In genomic region chr3:58517258-58517657, GRCm38 (mm10) we compare ENCODE assay signal across 12 mouse cellular contexts. TPM values are rescaled to one million over a fixed set of nuclear protein-coding genes. Genes with fewer than 3 reads are reported as not detected.
DNase-seq lines count a peak whose midpoint lies in the region; ATAC-seq and TF ChIP-seq lines count a peak whose summit lies in the region.
"Had no signal": no experiment of that assay in that cellular context is flagged by ENCODE, and none has a peak within 500 bp of the region (broad histone marks: within the 10 kb centered on the region; RNA-seq: fewer than 3 reads in every experiment).

No protein-coding gene starts in this region.

- DNase-seq in thymus, adult 2 months, result no peak
- no peak for DNase-seq in thymus, postnatal 0 days (ENCODE audit: low spot score)
- peak; percentile 94 for DNase-seq in splenic B cell, adult 2 months (ENCODE audit: low read depth, low spot score)
- no peak for DNase-seq in ovary, postnatal 36 days (ENCODE audit: low spot score)
- no peak for DNase-seq in cerebellum, postnatal 4 days (ENCODE audit: low spot score in 2 of 2)
- DNase-seq: adrenal gland, postnatal 10 days; heart, postnatal 4 days had no signal

- no peak for TF ChIP-seq POLR2A in thymus, adult 2 months (IDR thresholded peaks at IDR 0.05; ENCODE audit: control insufficient read depth, extremely low read depth, insufficient read depth, low read length, poor library complexity)
- TF ChIP-seq POLR2A in bone marrow macrophage, adult 2 months (IDR thresholded peaks at IDR 0.05; ENCODE audit: borderline replicate concordance, low read depth, low read length), result no peak

- H3K4me1 ChIP-seq in thymus, adult 2 months (replicated peaks; ENCODE audit: control insufficient read depth, insufficient read depth, low read length), result peaks cover 6% of the 10 kb centered on the region; the same call in 1 of the 2 replicates
- peaks cover 54% of the 10 kb centered on the region for H3K4me1 ChIP-seq in bone marrow macrophage, adult 2 months (ENCODE audit: control insufficient read depth, insufficient read depth, low read length)

- peak; percentile 33 for ATAC-seq in monocyte, adult 5-6 weeks (replicated peaks; ENCODE audit: insufficient number of reproducible peaks, low FRiP score, low TSS enrichment, poor library complexity, severe bottlenecking)
- no peak for ATAC-seq in erythroblast, adult 5-6 weeks (replicated peaks; ENCODE audit: low FRiP score, poor library complexity, severe bottlenecking)
- ATAC-seq: intestine, postnatal 0 days had no signal

- H3K27ac ChIP-seq in thymus, adult 2 months (ENCODE audit: control insufficient read depth, insufficient read depth, low read length), result peak overlapping the region; percentile 44; the same call in 1 of the 2 replicates
- peak overlapping the region; percentile 88 for H3K27ac ChIP-seq in bone marrow macrophage, adult 2 months (ENCODE audit: insufficient read depth, low read depth, low read length)
- H3K27ac ChIP-seq: left cerebral cortex, adult 2 months had no signal

- no peak for TF ChIP-seq CTCF in thymus, adult 2 months (IDR thresholded peaks at IDR 0.05; ENCODE audit: borderline replicate concordance, control insufficient read depth, extremely low read depth, insufficient read depth, low read length, poor library complexity)
- 0 out of 2 replicates have a peak, but pooled peaks have one; percentile 6 for TF ChIP-seq CTCF in bone marrow macrophage, adult 2 months (IDR thresholded peaks at IDR 0.05; ENCODE audit: low read depth, low read length)

- WGBS in thymus, adult 2 months, result 19% methylated on average over 5 of the region's 5 CpGs

- no peaks in the 10 kb centered on the region for H3K27me3 ChIP-seq in thymus, adult 2 months (ENCODE audit: control insufficient read depth, insufficient read depth, low read length)
- no peaks in the 10 kb centered on the region for H3K27me3 ChIP-seq in splenic B cell, adult 2 months (ENCODE audit: control insufficient read depth, insufficient read depth, low read length, poor library complexity, severe bottlenecking)

- no peaks in the 10 kb centered on the region for H3K36me3 ChIP-seq in thymus, adult 2 months (ENCODE audit: control insufficient read depth, insufficient read depth, low read length)
- H3K36me3 ChIP-seq in splenic B cell, adult 2 months (ENCODE audit: control insufficient read depth, insufficient read depth, low read length, poor library complexity, severe bottlenecking), result peaks cover 12% of the 10 kb centered on the region

- no peak overlapping the region for H3K4me3 ChIP-seq in thymus, adult 2 months (ENCODE audit: control insufficient read depth, insufficient read depth, low read length)
- H3K4me3 ChIP-seq in bone marrow macrophage, adult 2 months (ENCODE audit: insufficient read depth, low read length), result no peak overlapping the region
- H3K4me3 ChIP-seq: left cerebral cortex, adult 2 months had no signal

RNA-seq across cellular contexts. Expression of gene Eif2a, which starts 8.4 kb away (rescaled TPM):
- 13.0 and 14.1 TPM in 2 replicates for polyA plus RNA-seq in thymus, adult 2 months (2012; rRNA removed)
- polyA plus RNA-seq in thymus, postnatal 0 days (2015; fragmentation: Nextera tagmentation; extraction: Ambion mirVana), result 46.6 and 46.7 TPM in 2 replicates
- polyA plus RNA-seq in bone marrow macrophage, adult 2 months (2012; ENCODE audit: insufficient read depth, insufficient read length, missing spikeins), result 102 and 111 TPM in 2 replicates
- 52.9 to 62.9 TPM (median 60.4 TPM) in 3 replicates for total RNA-seq in monocyte, adult 5-6 weeks (2017)
- 53.5 and 72.8 TPM in 2 replicates for total RNA-seq in erythroblast, adult 5-6 weeks (2015; ENCODE audit: low replicate concordance)
- total RNA-seq in erythroblast, adult 5-6 weeks (2017; ENCODE audit: low replicate concordance), result 20.9 and 26.5 TPM in 2 replicates

RNA-seq across cellular contexts. Expression of gene Serp1, which starts 8.4 kb away (rescaled TPM):
- polyA plus RNA-seq in thymus, adult 2 months (2012; rRNA removed), result 33.9 and 38.1 TPM in 2 replicates
- polyA plus RNA-seq in thymus, postnatal 0 days (2015; fragmentation: Nextera tagmentation; extraction: Ambion mirVana), result 129 and 134 TPM in 2 replicates
- polyA plus RNA-seq in bone marrow macrophage, adult 2 months (2012; ENCODE audit: insufficient read depth, insufficient read length, missing spikeins), result 306 and 329 TPM in 2 replicates
- total RNA-seq in monocyte, adult 5-6 weeks (2017), result 138 to 231 TPM (median 205 TPM) in 3 replicates
- total RNA-seq in erythroblast, adult 5-6 weeks (2015; ENCODE audit: low replicate concordance), result 39.8 and 39.9 TPM in 2 replicates
- 35.8 and 40.0 TPM in 2 replicates for total RNA-seq in erythroblast, adult 5-6 weeks (2017; ENCODE audit: low replicate concordance)

RNA-seq across cellular contexts. Expression of gene Selenot, which starts 59.2 kb away (rescaled TPM):
- polyA plus RNA-seq in thymus, adult 2 months (2012; rRNA removed), result 36.6 and 41.4 TPM in 2 replicates
- polyA plus RNA-seq in thymus, postnatal 0 days (2015; fragmentation: Nextera tagmentation; extraction: Ambion mirVana), result 17.8 and 24.8 TPM in 2 replicates
- polyA plus RNA-seq in bone marrow macrophage, adult 2 months (2012; ENCODE audit: insufficient read depth, insufficient read length, missing spikeins), result 110 and 114 TPM in 2 replicates
- total RNA-seq in monocyte, adult 5-6 weeks (2017), result 192 to 279 TPM (median 244 TPM) in 3 replicates
- total RNA-seq in erythroblast, adult 5-6 weeks (2015; ENCODE audit: low replicate concordance), result 79.7 and 85.5 TPM in 2 replicates
- 109 and 119 TPM in 2 replicates for total RNA-seq in erythroblast, adult 5-6 weeks (2017; ENCODE audit: low replicate concordance)
